ENCODE assay signal across 13 mouse cellular contexts in genomic region chr6:145122423-145123059, GRCm38 (mm10). TPM values are rescaled to one million over a fixed set of nuclear protein-coding genes. Genes with fewer than 3 reads are reported as not detected.
A peak's percentile ranks its signal among the peaks of the same experiment; 100 is the strongest.
DNase-seq lines count a peak whose midpoint lies in the region; ATAC-seq and TF ChIP-seq lines count a peak whose summit lies in the region.
"Had no signal": no experiment of that assay in that cellular context is flagged by ENCODE, and none has a peak within 500 bp of the region (broad histone marks: within the 10 kb centered on the region; RNA-seq: fewer than 3 reads in every experiment).

No protein-coding gene starts in this region.

- peak overlapping the region; percentile 32; the same call in 1 of the 2 replicates for H3K4me3 ChIP-seq in layer of hippocampus, adult 2 months
- H3K4me3 ChIP-seq in E14TG2a.4 (replicated peaks; ENCODE audit: low read length): peak overlapping the region; percentile 78
- peak overlapping the region; percentile 25 to 45 for H3K4me3 ChIP-seq in liver, embryonic 14.5 days (ENCODE audit: insufficient read depth in 1 of 2, low read depth in 2 of 2, low read length in 2 of 2)
- no peak overlapping the region for H3K4me3 ChIP-seq in hindbrain, embryonic 12.5 days
- no peak overlapping the region for H3K4me3 ChIP-seq in hindbrain, embryonic 11.5 days (ENCODE audit: low read depth, low read length)
- H3K4me3 ChIP-seq: forebrain, embryonic 10.5 days; neural tube, embryonic 12.5 days had no signal

- H3K4me1 ChIP-seq in E14TG2a.4 (replicated peaks; ENCODE audit: low read depth, low read length): peaks cover 32% of the 10 kb centered on the region
- H3K4me1 ChIP-seq in liver, embryonic 14.5 days (replicated peaks; ENCODE audit: control insufficient read depth in 2 of 2, insufficient read depth in 2 of 2, low read length in 1 of 2): peaks cover 6 to 40% of the 10 kb centered on the region in 2 experiments
- H3K4me1 ChIP-seq in hindbrain, embryonic 12.5 days: peaks cover 19% of the 10 kb centered on the region
- no peaks in the 10 kb centered on the region; the same call in 1 of the 2 replicates for H3K4me1 ChIP-seq in hindbrain, embryonic 11.5 days (replicated peaks; ENCODE audit: control insufficient read depth, insufficient read depth, low read length)

- no peak for DNase-seq in layer of hippocampus, adult 2 months (ENCODE audit: low spot score in 2 of 2)
- DNase-seq in layer of hippocampus, adult 9-10 months (ENCODE audit: low spot score): no peak
- peak; percentile 11 to 15 for DNase-seq in B cell, adult 2 months
- no peak for DNase-seq in liver, embryonic 14.5 days (ENCODE audit: low read depth in 3 of 3, low spot score in 3 of 3)
- no peak for DNase-seq in hindbrain, embryonic 11.5 days (ENCODE audit: low spot score)
- DNase-seq: adrenal gland, adult 2 months; lung, adult 2 months had no signal

- 32% methylated on average over 8 of the region's 8 CpGs for WGBS in liver, embryonic 14.5 days (ENCODE audit: insufficient replicate concordance)
- 53% methylated on average over 8 of the region's 8 CpGs for WGBS in hindbrain, embryonic 12.5 days
- WGBS in hindbrain, embryonic 11.5 days: 58% methylated on average over 8 of the region's 8 CpGs

- no peak overlapping the region for H3K27ac ChIP-seq in layer of hippocampus, adult 2 months
- H3K27ac ChIP-seq in liver, embryonic 14.5 days: no peak overlapping the region
- H3K27ac ChIP-seq in hindbrain, embryonic 12.5 days: no peak overlapping the region
- no peak overlapping the region for H3K27ac ChIP-seq in hindbrain, embryonic 11.5 days (ENCODE audit: low read depth, low read length)
- H3K27ac ChIP-seq: neural tube, embryonic 12.5 days had no signal

- TF ChIP-seq EP300 in liver, embryonic 14.5 days (IDR thresholded peaks at IDR 0.05; ENCODE audit: low read depth): no peak

- no peak for ATAC-seq in liver, embryonic 14.5 days (ENCODE audit: insufficient read depth)
- no peak for ATAC-seq in hindbrain, embryonic 12.5 days (ENCODE audit: low FRiP score)
- no peak for ATAC-seq in hindbrain, embryonic 11.5 days (ENCODE audit: low FRiP score)
- ATAC-seq: intestine, embryonic 16.5 days; Patski had no signal

- H3K27me3 ChIP-seq in E14TG2a.4 (ENCODE audit: insufficient read depth, low read length): no peaks in the 10 kb centered on the region
- H3K27me3 ChIP-seq in liver, embryonic 14.5 days (ENCODE audit: control insufficient read depth, insufficient read depth, low read length): no peaks in the 10 kb centered on the region
- H3K27me3 ChIP-seq in hindbrain, embryonic 12.5 days: no peaks in the 10 kb centered on the region
- H3K27me3 ChIP-seq in hindbrain, embryonic 11.5 days (ENCODE audit: control insufficient read depth, insufficient read depth, low read length): no peaks in the 10 kb centered on the region
- H3K27me3 ChIP-seq: Patski had no signal

- no peaks in the 10 kb centered on the region for H3K36me3 ChIP-seq in E14TG2a.4 (ENCODE audit: insufficient read depth, low read length)
- H3K36me3 ChIP-seq in liver, embryonic 14.5 days (replicated peaks; ENCODE audit: control insufficient read depth, insufficient read depth, low read depth): no peaks in the 10 kb centered on the region
- no peaks in the 10 kb centered on the region for H3K36me3 ChIP-seq in hindbrain, embryonic 12.5 days
- H3K36me3 ChIP-seq in hindbrain, embryonic 11.5 days (ENCODE audit: control insufficient read depth, insufficient read depth, low read length): no peaks in the 10 kb centered on the region
- H3K36me3 ChIP-seq: forebrain, embryonic 10.5 days; neural tube, embryonic 12.5 days had no signal

- peaks cover 15% of the 10 kb centered on the region for H3K9me3 ChIP-seq in E14TG2a.4 (ENCODE audit: low read length)
- H3K9me3 ChIP-seq in liver, embryonic 14.5 days (ENCODE audit: control insufficient read depth, low read length): no peaks in the 10 kb centered on the region
- no peaks in the 10 kb centered on the region for H3K9me3 ChIP-seq in hindbrain, embryonic 12.5 days (replicated peaks)
- H3K9me3 ChIP-seq in hindbrain, embryonic 11.5 days (ENCODE audit: control insufficient read depth, low read length): no peaks in the 10 kb centered on the region
- H3K9me3 ChIP-seq: neural tube, embryonic 12.5 days had no signal

- peak overlapping the region; percentile 64 for H3K4me2 ChIP-seq in liver, embryonic 14.5 days (ENCODE audit: low read depth)
- no peak overlapping the region for H3K4me2 ChIP-seq in hindbrain, embryonic 12.5 days (replicated peaks)
- H3K4me2 ChIP-seq in hindbrain, embryonic 11.5 days (replicated peaks; ENCODE audit: low read depth, low read length): no peak overlapping the region
- H3K4me2 ChIP-seq: neural tube, embryonic 12.5 days had no signal

- peak overlapping the region; percentile 65; the same call in 1 of the 2 replicates for H3K9ac ChIP-seq in liver, embryonic 14.5 days (replicated peaks)
- no peak overlapping the region for H3K9ac ChIP-seq in hindbrain, embryonic 12.5 days
- no peak overlapping the region for H3K9ac ChIP-seq in hindbrain, embryonic 11.5 days (ENCODE audit: low read depth, low read length)
- H3K9ac ChIP-seq: neural tube, embryonic 12.5 days had no signal

- no peak for TF ChIP-seq CTCF in layer of hippocampus, adult 2 months (conservative IDR thresholded peaks at IDR 0.05)
- TF ChIP-seq CTCF in E14TG2a.4 (conservative IDR thresholded peaks at IDR 0.05; ENCODE audit: low read length): no peak
- no peak for TF ChIP-seq CTCF in liver, embryonic 14.5 days (IDR thresholded peaks at IDR 0.05; ENCODE audit: low read depth)

RNA-seq across cellular contexts. Expression of gene Lrmp, which starts 7.1 kb away (rescaled TPM):
- total RNA-seq in layer of hippocampus, adult 2 months (2021): 1 to 10 TPM; 3.8 to 6.1 TPM
- 8.3 and 10.9 TPM in 2 replicates for polyA plus RNA-seq in liver, embryonic 14.5 days (2012; rRNA removed)
- 7.3 and 9.8 TPM in 2 replicates for polyA plus RNA-seq in liver, embryonic 14.5 days (2014; fragmentation: Nextera tagmentation; extraction: Ambion mirVana)
- 0.86 and 1.4 TPM in 2 replicates for polyA plus RNA-seq in hindbrain, embryonic 12.5 days (2016; fragmentation: Nextera tagmentation; extraction: Ambion mirVana)
- 1.5 and 2.6 TPM in 2 replicates for polyA plus RNA-seq in hindbrain, embryonic 11.5 days (2014; fragmentation: Nextera tagmentation; extraction: Ambion mirVana)

RNA-seq across cellular contexts. Expression of gene Bcat1, which starts 46.6 kb away (rescaled TPM):
- total RNA-seq in layer of hippocampus, adult 2 months (2021): 100 to 1,000 TPM in 1 of 2 experiments, 10 to 100 TPM in 1; 96.8 to 105 TPM
- polyA plus RNA-seq in liver, embryonic 14.5 days (2012; rRNA removed): 0.06 and 0.13 TPM in 2 replicates
- polyA plus RNA-seq in liver, embryonic 14.5 days (2014; fragmentation: Nextera tagmentation; extraction: Ambion mirVana): 0.35 and 0.51 TPM in 2 replicates
- 90.5 and 91.5 TPM in 2 replicates for polyA plus RNA-seq in hindbrain, embryonic 12.5 days (2016; fragmentation: Nextera tagmentation; extraction: Ambion mirVana)
- 116 and 135 TPM in 2 replicates for polyA plus RNA-seq in hindbrain, embryonic 11.5 days (2014; fragmentation: Nextera tagmentation; extraction: Ambion mirVana)

Comparison
In these comparisons a context has a peak if more than half of its experiments do, and no peak if none do; other contexts are left out.
1. DNase-seq: peak in B cell, adult 2 months (2 of 2); none in layer of hippocampus, adult 2 months (0 of 2), layer of hippocampus, adult 9-10 months (single experiment), liver, embryonic 14.5 days (0 of 3) and hindbrain, embryonic 11.5 days (single experiment).
2. H3K4me3 ChIP-seq: peak in layer of hippocampus, adult 2 months (single experiment), E14TG2a.4 (single experiment) and liver, embryonic 14.5 days (2 of 2); none in hindbrain, embryonic 12.5 days (single experiment) and hindbrain, embryonic 11.5 days (single experiment).
3. RNA of gene Bcat1, which starts 46.6 kb away (polyA plus RNA-seq): 116 to 135 TPM in hindbrain, embryonic 11.5 days and 90.5 to 91.5 TPM in hindbrain, embryonic 12.5 days; 0.06 to 0.51 TPM in liver, embryonic 14.5 days; every median in the first group is over 10 times any median in the second.